Mouse (Mus musculus) CH12.LX (cell line): ENCODE results near the gene Tcaf1. TPM values are rescaled to one million over a fixed set of nuclear protein-coding genes. Genes with fewer than 3 reads are reported as not detected.

ENCODE experiments used
- polyA plus RNA-seq: library from polyadenylated mRNA; unstranded; fragments of >175 nt; gene quantifications from 2 replicates; pipeline ENCODE4 v1.2.1, GENCODE M21; 2012; ENCODE audit warnings: low read depth; ENCODE audit not compliant: insufficient read length
- total RNA-seq, 2 experiments: library from RNA; depleted of rRNA; stranded (reverse); fragments of 300-350 nt in 1 of 2; fragments of >200 nt in 1 of 2; gene quantifications; 2 replicates each; pipeline ENCODE4 v1.2.3; 2012 to 2014

Gene Tcaf1
- total and polyA plus RNA-seq, 3 experiments, result not detected

Other genes starting within 250 kb of the Tcaf1 start
- not detected in 2 replicates for gene Olfr458, start 244.9 kb downstream of the Tcaf1 start, total RNA-seq (2012; rRNA removed)
- not detected in 2 replicates for gene Olfr458, start 244.9 kb downstream of the Tcaf1 start, total RNA-seq (2014; rRNA removed)
- gene Olfr458, start 244.9 kb downstream of the Tcaf1 start, polyA plus RNA-seq, result not detected in 2 replicates
- gene Olfr457, start 233.8 kb downstream of the Tcaf1 start, total RNA-seq (2012; rRNA removed), result not detected in 2 replicates
- gene Olfr457, start 233.8 kb downstream of the Tcaf1 start, total RNA-seq (2014; rRNA removed), result not detected in 2 replicates
- not detected in 2 replicates for gene Olfr457, start 233.8 kb downstream of the Tcaf1 start, polyA plus RNA-seq
- not detected in 2 replicates for gene Olfr456, start 222.9 kb downstream of the Tcaf1 start, total RNA-seq (2012; rRNA removed)
- not detected in 2 replicates for gene Olfr456, start 222.9 kb downstream of the Tcaf1 start, total RNA-seq (2014; rRNA removed)
- gene Olfr456, start 222.9 kb downstream of the Tcaf1 start, polyA plus RNA-seq, result not detected in 2 replicates
- not detected in 2 replicates for gene Olfr455, start 162.5 kb downstream of the Tcaf1 start, total RNA-seq (2012; rRNA removed)
- gene Olfr455, start 162.5 kb downstream of the Tcaf1 start, total RNA-seq (2014; rRNA removed), result not detected in 2 replicates
- not detected in 2 replicates for gene Olfr455, start 162.5 kb downstream of the Tcaf1 start, polyA plus RNA-seq
- not detected in 2 replicates for gene Tcaf3, start 112.4 kb downstream of the Tcaf1 start, total RNA-seq (2012; rRNA removed)
- gene Tcaf3, start 112.4 kb downstream of the Tcaf1 start, total RNA-seq (2014; rRNA removed), result not detected in 2 replicates
- not detected in 2 replicates for gene Tcaf3, start 112.4 kb downstream of the Tcaf1 start, polyA plus RNA-seq
- not detected in 2 replicates for gene Tcaf2, start 64.8 kb downstream of the Tcaf1 start, total RNA-seq (2012; rRNA removed)
- gene Tcaf2, start 64.8 kb downstream of the Tcaf1 start, total RNA-seq (2014; rRNA removed), result not detected in 2 replicates
- gene Tcaf2, start 64.8 kb downstream of the Tcaf1 start, polyA plus RNA-seq, result not detected in 2 replicates
- gene Olfr453, start 29.3 kb upstream of the Tcaf1 start, total RNA-seq (2012; rRNA removed), result not detected in 2 replicates
- gene Olfr453, start 29.3 kb upstream of the Tcaf1 start, total RNA-seq (2014; rRNA removed), result not detected in 2 replicates
- not detected in 2 replicates for gene Olfr453, start 29.3 kb upstream of the Tcaf1 start, polyA plus RNA-seq
- gene Olfr38, start 46.3 kb upstream of the Tcaf1 start, total RNA-seq (2012; rRNA removed), result not detected in 2 replicates
- not detected in 2 replicates for gene Olfr38, start 46.3 kb upstream of the Tcaf1 start, total RNA-seq (2014; rRNA removed)
- gene Olfr38, start 46.3 kb upstream of the Tcaf1 start, polyA plus RNA-seq, result not detected in 2 replicates
- not detected in 2 replicates for gene Olfr452, start 75.0 kb upstream of the Tcaf1 start, total RNA-seq (2012; rRNA removed)
- gene Olfr452, start 75.0 kb upstream of the Tcaf1 start, total RNA-seq (2014; rRNA removed), result not detected in 2 replicates
- not detected in 2 replicates for gene Olfr452, start 75.0 kb upstream of the Tcaf1 start, polyA plus RNA-seq
- gene Olfr450, start 101.9 kb upstream of the Tcaf1 start, total RNA-seq (2012; rRNA removed), result not detected in 2 replicates
- gene Olfr450, start 101.9 kb upstream of the Tcaf1 start, total RNA-seq (2014; rRNA removed), result not detected in 2 replicates
- gene Olfr450, start 101.9 kb upstream of the Tcaf1 start, polyA plus RNA-seq, result not detected in 2 replicates
- gene Olfr449, start 124.3 kb upstream of the Tcaf1 start, total RNA-seq (2012; rRNA removed), result not detected in 2 replicates
- not detected in 2 replicates for gene Olfr449, start 124.3 kb upstream of the Tcaf1 start, total RNA-seq (2014; rRNA removed)
- gene Olfr449, start 124.3 kb upstream of the Tcaf1 start, polyA plus RNA-seq, result not detected in 2 replicates
- not detected in 2 replicates for gene Olfr448, start 180.4 kb upstream of the Tcaf1 start, total RNA-seq (2012; rRNA removed)
- gene Olfr448, start 180.4 kb upstream of the Tcaf1 start, total RNA-seq (2014; rRNA removed), result not detected in 2 replicates
- not detected in 2 replicates for gene Olfr448, start 180.4 kb upstream of the Tcaf1 start, polyA plus RNA-seq
- gene Olfr447, start 198.8 kb upstream of the Tcaf1 start, total RNA-seq (2012; rRNA removed), result not detected in 2 replicates
- gene Olfr447, start 198.8 kb upstream of the Tcaf1 start, total RNA-seq (2014; rRNA removed), result not detected in 2 replicates
- not detected in 2 replicates for gene Olfr447, start 198.8 kb upstream of the Tcaf1 start, polyA plus RNA-seq
- gene Olfr446, start 211.3 kb upstream of the Tcaf1 start, total RNA-seq (2012; rRNA removed), result not detected in 2 replicates
- gene Olfr446, start 211.3 kb upstream of the Tcaf1 start, total RNA-seq (2014; rRNA removed), result not detected in 2 replicates
- not detected in 2 replicates for gene Olfr446, start 211.3 kb upstream of the Tcaf1 start, polyA plus RNA-seq
- not detected in 2 replicates for gene Olfr444, start 239.0 kb upstream of the Tcaf1 start, total RNA-seq (2012; rRNA removed)
- not detected in 2 replicates for gene Olfr444, start 239.0 kb upstream of the Tcaf1 start, total RNA-seq (2014; rRNA removed)
- not detected in 2 replicates for gene Olfr444, start 239.0 kb upstream of the Tcaf1 start, polyA plus RNA-seq